Mouse (Mus musculus) 3T3-L1 (cell line): ENCODE measurements at regions not wholly inside any gene's neighbourhood (a gene's known extent, or its start where the extent isn't known, plus 50 kb on each side); places are given as distances from the start of the nearest gene placed in this dataset.
"Not testable (repeated sequence)": the region's sequence is repeated elsewhere in the genome, so short reads cannot be mapped to it uniquely, and the experiment has no call there.

Experiments
- DNase-seq: peaks from one replicate; pipeline ENCODE4 v3.0.0-alpha.2; 2015; ENCODE audit warnings: low read depth, low spot score

DNA sequence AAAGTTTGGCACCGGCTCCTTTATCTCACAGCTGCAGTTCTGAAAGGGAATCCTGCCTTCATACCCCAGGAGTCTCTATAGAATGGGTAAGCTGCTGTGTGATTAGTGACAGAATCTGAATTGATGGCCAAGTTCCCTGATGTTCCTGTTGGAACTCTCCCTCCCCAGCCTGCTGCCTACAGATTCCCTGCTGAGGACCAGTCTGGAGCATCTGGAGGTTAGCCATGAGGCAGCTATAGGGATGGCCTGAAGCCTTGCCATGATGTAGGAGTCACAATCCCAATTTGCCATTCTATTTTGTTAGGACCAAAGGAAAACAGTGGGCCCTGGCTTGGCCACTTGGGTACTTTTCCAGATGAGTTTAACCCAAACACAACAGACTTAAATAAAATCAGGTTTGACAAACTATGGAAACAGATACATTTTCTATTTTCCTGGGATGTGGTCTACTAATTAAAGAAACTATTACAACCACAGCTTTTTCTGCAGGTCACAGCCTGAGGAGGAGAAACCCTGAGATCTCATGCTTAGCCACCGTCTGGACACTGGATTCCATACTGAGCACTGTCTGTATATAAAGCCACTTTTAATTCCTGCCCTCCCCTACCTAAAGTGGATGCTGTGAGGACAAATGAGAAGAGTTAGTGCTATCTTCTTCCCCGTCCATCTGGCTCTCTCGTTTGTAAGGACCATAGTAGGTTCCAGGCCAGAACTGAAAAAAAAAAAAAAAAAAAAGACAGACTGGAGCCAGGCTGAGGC, 349.5 kb upstream of the Tbl1xr1 start:
- DNase-seq, result no peak

GRCm38 (mm10) chr3:21728019-21728418, 348.4 kb upstream of the Tbl1xr1 start:
- DNase-seq, result no peak

GRCm38 (mm10) chr3:21729328-21729727, 347.1 kb upstream of the Tbl1xr1 start:
- DNase-seq, result peak; percentile 31

DNA sequence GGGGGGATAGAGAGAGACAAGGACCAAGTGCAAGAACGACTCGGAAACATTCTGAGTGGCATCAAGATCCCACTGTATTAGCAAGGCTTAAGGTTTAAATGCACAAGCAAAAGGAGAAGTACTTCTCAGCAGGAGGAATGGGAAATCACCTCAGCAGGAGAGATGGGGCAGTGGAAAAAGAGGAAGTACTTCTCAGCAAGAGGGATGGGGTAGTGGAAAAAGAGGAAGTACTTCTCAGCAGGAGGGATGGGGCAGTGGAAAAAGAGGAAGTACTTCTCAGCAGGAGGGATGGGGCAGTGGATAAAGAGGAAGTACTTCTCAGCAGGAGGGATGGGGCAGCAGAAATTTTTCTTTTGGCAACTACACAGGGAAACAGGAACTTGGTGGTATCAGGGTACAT, 340.8 kb upstream of the Tbl1xr1 start:
- DNase-seq, result not testable (repeated sequence)

- DNase-seq, result no peak
Observed at GRCm38 (mm10) chr3:21739720-21740119, 336.7 kb upstream of the Tbl1xr1 start.

DNA sequence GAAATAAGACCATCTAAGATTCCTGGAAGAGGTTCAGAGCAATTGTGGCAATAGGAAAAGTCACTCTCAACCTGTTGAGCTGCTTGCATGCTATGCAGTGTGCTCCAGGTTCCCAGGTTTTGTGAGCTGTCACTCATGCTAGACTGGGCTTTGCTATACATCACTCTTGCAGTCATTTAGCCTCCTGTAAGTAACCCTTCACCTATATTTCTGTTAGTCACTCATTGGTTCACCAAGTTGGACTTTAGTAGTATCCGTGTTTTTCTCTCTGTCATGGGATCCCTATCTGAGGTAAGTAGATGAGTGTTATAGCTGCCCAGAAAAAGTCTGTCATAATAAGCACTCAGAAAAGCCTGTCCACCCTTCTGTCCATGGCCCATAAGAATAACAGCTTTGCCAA, 332.3 kb upstream of the Tbl1xr1 start:
- DNase-seq, result no peak

- DNase-seq, result peak; percentile 63
Observed at GRCm38 (mm10) chr3:21760516-21761218, 315.8 kb upstream of the Tbl1xr1 start.

GRCm38 (mm10) chr3:21761219-21761600, 315.2 kb upstream of the Tbl1xr1 start:
- DNase-seq, result peak; percentile 84

GRCm38 (mm10) chr3:21761909-21762308, 314.5 kb upstream of the Tbl1xr1 start:
- peak; percentile 86 for DNase-seq

DNA sequence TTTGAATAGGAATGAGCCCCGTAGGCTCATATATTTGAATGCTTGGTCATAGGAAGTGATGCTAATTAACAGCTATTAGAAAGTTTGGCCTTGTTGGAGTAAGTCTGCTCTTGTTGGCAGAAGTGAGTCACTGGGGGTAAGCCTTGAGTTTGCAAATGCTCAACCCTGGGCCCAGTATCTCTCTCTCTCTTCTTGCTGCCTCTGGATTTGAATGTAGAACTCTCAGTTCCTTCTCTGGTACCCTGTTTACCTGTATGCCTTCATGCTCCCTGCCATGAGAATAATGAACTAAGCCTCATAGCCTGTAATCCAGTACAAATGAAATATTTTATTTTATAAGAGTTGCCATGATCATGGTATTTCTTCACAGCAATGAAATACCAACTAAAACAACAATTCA, 308.4 kb upstream of the Tbl1xr1 start:
- no peak for DNase-seq

GRCm38 (mm10) chr3:21769920-21770547, 306.4 kb upstream of the Tbl1xr1 start:
- peak; percentile 30 for DNase-seq

- DNase-seq, result no peak
Observed at GRCm38 (mm10) chr3:21771752-21772298, 304.6 kb upstream of the Tbl1xr1 start.

DNA sequence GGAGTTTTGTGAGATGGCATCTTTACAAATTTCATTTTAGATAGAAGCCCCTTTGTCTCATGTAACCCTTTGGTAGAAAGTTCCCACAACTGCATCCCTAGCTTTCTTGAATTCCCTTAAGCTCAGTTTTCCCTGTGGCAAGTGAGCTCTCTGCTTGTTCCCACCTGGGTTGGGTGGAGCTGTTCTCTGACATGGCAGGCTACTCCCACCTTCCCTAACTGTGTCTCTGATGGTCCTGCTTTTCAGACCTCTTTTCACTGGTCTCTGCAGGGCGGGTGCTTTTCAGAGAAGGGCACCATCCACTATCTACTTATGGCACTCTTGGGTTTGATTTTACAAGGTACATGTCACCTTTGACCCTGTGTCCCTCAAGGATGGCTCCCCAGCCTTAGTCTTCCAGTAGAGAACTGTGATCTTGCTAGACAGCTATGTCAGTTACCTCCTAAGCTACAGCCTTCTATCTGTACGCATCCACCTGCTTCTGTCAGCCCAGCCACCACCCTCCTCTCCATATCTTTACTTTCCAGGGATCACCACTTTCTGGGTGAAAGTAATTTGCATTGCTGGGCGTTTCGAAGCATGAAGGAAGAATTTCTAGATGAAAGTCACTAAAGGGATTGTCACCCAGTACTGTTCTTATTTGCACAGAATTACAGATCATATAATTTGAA, 302.1 kb upstream of the Tbl1xr1 start:
- DNase-seq, result no peak

DNA sequence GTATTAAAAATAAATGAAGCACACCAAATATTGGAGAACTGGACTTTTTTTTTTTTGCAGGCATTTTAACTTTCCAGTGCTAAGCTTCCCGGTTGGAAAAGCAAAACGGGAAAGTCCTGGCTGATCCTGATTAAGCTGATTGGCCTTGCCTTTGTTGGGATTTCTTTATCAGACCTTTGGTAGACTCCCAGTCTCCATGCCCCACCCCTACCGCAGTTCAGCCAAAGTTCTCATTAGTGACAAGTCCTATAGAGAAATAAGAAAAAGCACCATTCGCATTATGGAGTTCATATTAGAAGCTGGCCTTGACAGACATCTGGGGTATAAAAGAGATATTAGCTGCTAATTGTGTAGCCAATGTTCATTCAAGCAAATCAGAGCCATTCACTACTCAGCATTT, 297.7 kb upstream of the Tbl1xr1 start:
- DNase-seq, result no peak

DNA sequence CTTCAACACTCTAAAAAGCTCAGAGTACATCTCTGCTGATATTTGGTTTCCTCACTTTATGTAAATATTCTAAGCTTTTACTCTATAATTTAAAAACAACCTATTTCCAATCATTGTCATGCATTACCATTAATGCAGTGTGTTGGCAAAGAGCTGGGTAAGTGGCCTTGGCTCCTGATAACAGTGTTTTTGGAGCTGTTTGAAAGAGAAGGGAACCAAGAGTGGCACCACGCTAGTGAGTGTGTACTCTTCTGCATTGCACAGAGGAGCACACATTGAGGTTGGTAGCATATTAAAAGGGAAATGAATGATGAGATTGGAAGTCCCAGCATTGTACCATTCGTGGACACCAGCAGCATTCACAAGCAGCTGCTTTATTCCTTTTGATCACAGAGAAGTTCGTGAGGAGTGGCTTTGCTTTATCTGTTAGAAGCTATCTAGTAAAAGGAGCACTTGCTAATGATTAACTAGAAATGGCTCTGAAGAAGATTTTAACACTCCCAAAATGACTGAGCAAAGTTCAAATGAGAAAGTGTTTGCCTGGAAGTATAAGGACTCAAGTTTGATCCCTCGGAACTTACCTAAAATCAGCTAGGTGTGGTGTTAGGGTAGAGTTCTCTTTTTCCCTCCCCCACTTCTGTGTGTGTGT, 284.3 kb upstream of the Tbl1xr1 start:
- DNase-seq, result no peak

DNA sequence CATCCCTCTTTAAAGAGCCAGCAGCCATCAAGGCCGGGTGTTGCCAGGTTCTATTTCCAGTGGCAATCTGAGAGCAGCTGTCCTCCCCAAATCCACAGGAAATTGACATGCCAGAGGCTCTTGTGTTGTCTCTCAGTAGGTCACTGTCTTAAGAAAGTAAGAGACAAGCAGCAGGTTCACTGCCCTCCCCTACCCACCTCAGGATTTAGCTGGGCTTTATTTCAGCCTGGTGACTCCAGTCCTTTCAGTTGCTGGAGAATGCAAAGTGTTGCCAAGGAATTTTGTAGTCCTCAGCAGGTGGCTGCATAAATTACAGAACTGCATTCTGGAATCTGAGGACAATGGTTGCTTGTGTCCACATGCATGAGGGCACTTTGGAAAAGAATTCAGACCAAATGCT, 278.3 kb upstream of the Tbl1xr1 start:
- DNase-seq, result no peak

GRCm38 (mm10) chr3:21803886-21804285, 272.6 kb upstream of the Tbl1xr1 start:
- not testable (repeated sequence) for DNase-seq

DNA sequence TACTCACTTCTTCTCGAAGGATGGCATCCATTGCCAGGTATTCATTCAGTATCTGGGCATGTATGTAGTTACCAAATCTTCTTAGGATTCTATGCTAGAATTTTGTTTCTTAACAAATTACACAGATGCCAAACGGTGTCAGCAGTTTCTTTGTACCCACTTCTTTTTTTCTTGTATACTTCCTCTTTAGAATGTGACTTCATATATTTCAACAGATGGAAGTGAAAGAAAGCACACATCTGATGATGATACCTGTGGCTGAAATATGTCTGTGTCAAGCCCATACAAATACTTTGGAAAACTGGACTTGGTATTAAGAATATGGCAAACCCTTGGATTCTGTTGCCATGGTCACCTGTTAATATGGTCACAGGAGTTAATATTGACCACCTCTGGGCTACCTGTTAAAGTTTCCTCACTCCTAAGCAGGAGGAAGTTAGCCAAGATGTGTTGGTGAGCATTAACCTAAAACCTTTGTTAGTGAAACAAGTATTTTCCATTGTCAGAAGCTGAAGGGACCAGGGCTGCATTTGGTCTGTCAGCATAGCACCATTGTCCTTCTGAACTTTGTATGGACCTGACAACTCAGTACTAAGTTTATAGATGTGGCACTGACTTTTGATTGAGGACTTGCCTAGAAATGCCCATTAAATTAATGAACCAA, 269.8 kb upstream of the Tbl1xr1 start:
- no peak for DNase-seq

DNA sequence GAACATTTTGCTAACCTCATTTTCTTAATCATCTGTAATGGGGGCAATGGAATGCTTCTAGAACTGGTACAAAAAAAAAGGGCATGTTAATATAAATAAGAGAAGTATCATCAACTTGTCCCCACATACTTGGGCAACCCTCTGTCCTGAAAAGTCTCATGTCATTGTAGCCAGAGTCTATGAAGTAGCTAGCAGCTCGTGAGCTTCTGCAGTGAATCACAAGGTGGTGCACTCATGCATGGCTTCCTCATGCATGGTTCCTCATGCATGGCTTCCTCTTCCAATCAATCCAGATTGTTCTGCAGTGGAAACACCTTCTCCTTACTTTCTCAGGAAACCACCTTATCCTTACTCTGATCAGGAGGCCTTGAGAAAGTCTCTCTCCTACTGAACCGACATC, 267.9 kb upstream of the Tbl1xr1 start:
- DNase-seq, result no peak

DNA sequence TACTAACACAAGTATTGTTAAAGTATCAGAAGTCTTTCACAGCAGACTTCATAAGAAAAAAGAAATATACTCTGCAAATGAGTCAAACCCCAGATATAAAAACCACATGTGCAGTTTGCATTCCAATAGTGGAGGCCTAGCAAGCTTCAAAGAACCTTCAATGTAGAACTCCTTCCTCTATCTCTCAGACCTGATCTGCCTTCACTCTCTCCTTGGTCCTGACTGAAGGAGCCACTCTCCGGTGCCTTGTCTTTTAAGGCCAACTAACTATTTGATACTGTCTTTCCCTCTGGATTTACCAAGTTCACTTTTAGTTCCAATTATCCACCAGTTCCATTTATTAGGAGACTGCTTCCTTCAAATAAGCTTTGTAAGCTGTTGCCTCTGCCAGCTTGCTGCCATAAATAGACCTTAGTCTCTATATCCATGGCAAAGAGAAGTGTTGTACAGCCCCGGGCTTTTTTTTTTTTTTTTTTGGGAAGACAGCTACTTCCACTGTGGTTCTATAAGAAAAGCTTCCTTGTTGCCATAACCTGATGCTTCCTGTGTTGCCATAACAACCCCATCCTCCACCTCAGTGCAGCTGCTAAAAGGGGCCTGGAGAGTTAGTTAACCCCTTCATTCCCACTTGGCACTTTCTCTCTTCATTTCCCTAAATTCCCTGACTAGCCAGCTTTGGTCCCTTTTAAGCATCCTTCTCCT, 266.5 kb upstream of the Tbl1xr1 start:
- DNase-seq, result peak; percentile 55
